Mouse (Mus musculus) myocyte (in vitro differentiated cells): Measurements from ENCODE around the gene Clcnka. TPM values are rescaled to one million over a fixed set of nuclear protein-coding genes. Genes with fewer than 3 reads are reported as not detected.

Experiments
- H3K27me3 ChIP-seq: one replicate; pipeline ENCODE4 v1.6.1; 2011; ENCODE audit not compliant: control insufficient read depth, insufficient read depth, insufficient read length
- H3K36me3 ChIP-seq: one replicate; pipeline ENCODE4 v1.6.1; 2011; ENCODE audit not compliant: control insufficient read depth, insufficient read depth
- H3K4me2 ChIP-seq: one replicate; pipeline ENCODE4 v1.6.1; 2011; ENCODE audit warnings: low read depth, control low read depth
- H3K4me3 ChIP-seq: one replicate; pipeline ENCODE4 v1.5.1; 2011; ENCODE audit warnings: mild to moderate bottlenecking, control low read depth, moderate library complexity
- H3K79me2 ChIP-seq: one replicate; pipeline ENCODE4 v1.6.1; 2011; ENCODE audit not compliant: control insufficient read depth, insufficient read depth
- H3ac ChIP-seq: one replicate; pipeline ENCODE4 v1.6.1; 2011; ENCODE audit not compliant: control insufficient read depth, insufficient read length
- CEBPB ChIP-seq: IDR thresholded peaks from 2 replicates; pipeline ENCODE4 v1.6.1; 2011; ENCODE audit warnings: mild to moderate bottlenecking, moderate library complexity; ENCODE audit not compliant: poor library complexity, insufficient read depth, severe bottlenecking
- E2F4 ChIP-seq: IDR thresholded peaks from one replicate; pipeline ENCODE4 v1.6.1; 2011; ENCODE audit warnings: mild to moderate bottlenecking, control low read depth, moderate library complexity; ENCODE audit not compliant: insufficient read depth
- MAX ChIP-seq: IDR thresholded peaks from one replicate; pipeline ENCODE4 v1.6.1; 2011; ENCODE audit warnings: low read depth, mild to moderate bottlenecking, control low read depth
- MYOD1 ChIP-seq, 3 experiments: IDR thresholded peaks; one replicate each; pipeline ENCODE4 v1.6.1; 2011; ENCODE audit warnings: control low read depth in 2 of 3, low read depth in 2 of 3, mild to moderate bottlenecking in 2 of 3, moderate library complexity in 1 of 3; ENCODE audit not compliant: insufficient read length in 2 of 3, control insufficient read depth in 1 of 3
- MYOG ChIP-seq, 3 experiments: IDR thresholded peaks; one replicate each; pipeline ENCODE4 v1.6.1; 2011; ENCODE audit warnings: control low read depth in 2 of 3, low read depth in 2 of 3, mild to moderate bottlenecking in 2 of 3; ENCODE audit not compliant: insufficient read length in 2 of 3, control insufficient read depth in 1 of 3, insufficient read depth in 1 of 3
- POLR2A ChIP-seq: IDR thresholded peaks from one replicate; pipeline ENCODE4 v1.6.1; 2011; ENCODE audit warnings: low read depth, mild to moderate bottlenecking, control low read depth, moderate library complexity; ENCODE audit not compliant: insufficient read length
- POLR2AphosphoS2 ChIP-seq: IDR thresholded peaks from one replicate; pipeline ENCODE4 v1.6.1; 2011; ENCODE audit warnings: low read depth, control low read depth; ENCODE audit not compliant: insufficient read length
- REST ChIP-seq: IDR thresholded peaks from one replicate; pipeline ENCODE4 v1.6.1; 2011; ENCODE audit warnings: mild to moderate bottlenecking, control low read depth, moderate library complexity; ENCODE audit not compliant: insufficient read depth, insufficient read length
- SRF ChIP-seq: IDR thresholded peaks from one replicate; pipeline ENCODE4 v1.6.1; 2011; ENCODE audit warnings: low read depth; ENCODE audit not compliant: control insufficient read depth, insufficient read length
- TCF12 ChIP-seq: IDR thresholded peaks from one replicate; pipeline ENCODE4 v1.6.1; 2011; ENCODE audit warnings: mild to moderate bottlenecking, control low read depth; ENCODE audit not compliant: poor library complexity, insufficient read depth, severe bottlenecking
- TCF3 ChIP-seq: IDR thresholded peaks from one replicate; pipeline ENCODE4 v1.6.1; 2011; ENCODE audit warnings: low read depth, control low read depth; ENCODE audit not compliant: insufficient read length
- USF1 ChIP-seq: IDR thresholded peaks from one replicate; pipeline ENCODE4 v1.6.1; 2011; ENCODE audit warnings: low read depth, mild to moderate bottlenecking, control low read depth, moderate library complexity
- polyA plus RNA-seq: library from polyadenylated mRNA; unstranded; fragments of >200 nt; fragmentation: generic; extraction: Trizol; gene quantifications from one replicate; pipeline ENCODE4 v1.2.1, GENCODE M21; 2012; ENCODE audit warnings: missing spikeins

Gene Clcnka
- polyA plus RNA-seq, 1 experiment, result 0.85 TPM

DNA sequence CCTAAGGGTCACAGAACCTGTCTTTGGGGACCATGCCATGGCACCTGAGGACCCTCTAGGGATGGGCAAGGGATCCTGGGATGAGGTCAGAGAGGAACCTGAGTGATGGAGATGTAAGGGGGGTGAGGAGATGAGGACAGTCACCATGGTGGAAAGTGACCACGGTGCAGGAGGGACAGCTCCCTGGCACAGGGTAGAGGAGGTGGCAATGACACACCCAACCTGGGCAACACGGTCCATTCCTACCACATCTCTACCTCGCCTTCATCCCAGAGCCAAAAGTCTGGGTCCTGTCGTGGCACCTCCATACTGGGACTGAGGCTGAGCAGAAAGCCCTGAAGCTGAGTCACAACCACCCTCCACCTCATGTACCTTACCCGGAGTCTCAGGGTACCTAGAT, 24.3 kb upstream of the Clcnka start:
- no peak overlapping the region for H3ac ChIP-seq
- peak overlapping the region; percentile 91 for H3K4me2 ChIP-seq
- TF ChIP-seq E2F4 (no peak), REST (no peak), MYOG (IDR thresholded peaks at IDR 0.05; ENCODE audit: control insufficient read depth in 1 of 3, insufficient read depth in 1 of 3, insufficient read length in 2 of 3, low read depth in 2 of 3) (no peak), CEBPB (no peak), POLR2A (peak; percentile 12), MAX (no peak), USF1 (no peak), MYOD1 (IDR thresholded peaks at IDR 0.05; ENCODE audit: control insufficient read depth in 1 of 3, insufficient read length in 2 of 3, low read depth in 2 of 3) (peak in 1 of 3 experiments; percentile 5), POLR2AphosphoS2 (no peak)
- no peaks in the 10 kb centered on the region for H3K79me2 ChIP-seq
- peak overlapping the region; percentile 8 for H3K4me3 ChIP-seq
- no peaks in the 10 kb centered on the region for H3K36me3 ChIP-seq
- H3K27me3 ChIP-seq, result no peaks in the 10 kb centered on the region

DNA sequence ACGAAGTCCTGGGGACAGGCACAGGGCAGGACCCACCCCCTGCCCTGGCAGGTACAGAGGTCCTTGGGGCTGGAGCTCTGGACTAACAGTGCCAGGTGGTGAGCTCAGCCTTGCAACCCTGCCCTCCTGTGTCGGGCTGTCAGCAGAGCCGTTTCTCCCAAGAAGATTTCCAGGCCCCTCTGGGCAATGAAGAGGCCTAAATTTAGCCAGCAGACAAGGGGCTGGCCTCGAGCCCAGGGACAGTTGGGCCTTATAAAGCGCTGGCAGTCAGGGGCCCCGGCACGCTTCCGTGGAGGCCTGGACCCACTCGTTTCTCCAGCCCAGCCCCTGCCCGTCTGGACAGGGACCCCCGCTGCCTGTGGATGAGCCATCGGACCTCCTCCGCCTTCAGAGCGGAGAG, 22.9 kb upstream of the Clcnka start:
- H3K4me3 ChIP-seq, result peak overlapping the region; percentile 8

DNA sequence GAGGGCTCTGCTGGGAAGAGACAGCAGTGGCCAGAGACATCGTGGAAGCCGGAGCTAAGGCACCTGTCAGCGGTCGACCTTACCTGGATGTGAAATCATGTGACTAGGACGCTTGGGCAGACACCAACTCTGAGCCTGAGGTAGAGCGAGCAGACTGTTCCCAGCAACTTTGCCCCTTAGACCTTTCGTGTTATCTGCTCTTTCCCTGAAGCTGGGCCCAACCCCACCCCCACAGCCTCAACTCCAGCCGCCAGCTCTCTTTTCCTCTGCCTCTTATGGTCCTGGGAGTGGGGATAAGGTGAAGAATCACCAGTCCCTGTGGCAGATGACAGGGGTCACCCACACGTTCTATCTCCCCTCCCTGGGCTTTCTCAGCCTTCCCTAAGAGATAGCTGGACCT, 22.4 kb upstream of the Clcnka start:
- Histone ChIP-seq H3K27me3 (no peaks in the 10 kb centered on the region), H3K36me3 (no peaks in the 10 kb centered on the region), H3K79me2 (no peaks in the 10 kb centered on the region), H3K4me2 (no peak overlapping the region), H3ac (no peak overlapping the region), H3K4me3 (no peak overlapping the region)
- TF ChIP-seq TCF12 (no peak), CEBPB (no peak), TCF3 (no peak), POLR2A (no peak), MYOD1 (IDR thresholded peaks at IDR 0.05; ENCODE audit: control insufficient read depth in 1 of 3, insufficient read length in 2 of 3, low read depth in 2 of 3) (no peak), E2F4 (no peak), REST (no peak), USF1 (no peak), MYOG (IDR thresholded peaks at IDR 0.05; ENCODE audit: control insufficient read depth in 1 of 3, insufficient read depth in 1 of 3, insufficient read length in 2 of 3, low read depth in 2 of 3) (no peak), MAX (no peak), POLR2AphosphoS2 (no peak), SRF (no peak)

More for the DNA sequence above, 22.9 kb upstream of the Clcnka start:
- peak overlapping the region; percentile 48 for H3K4me2 ChIP-seq
- no peak overlapping the region for H3ac ChIP-seq
- no peaks in the 10 kb centered on the region for H3K36me3 ChIP-seq
- H3K79me2 ChIP-seq, result no peaks in the 10 kb centered on the region
- H3K27me3 ChIP-seq, result no peaks in the 10 kb centered on the region
- TF ChIP-seq TCF3 (no peak), MYOG (IDR thresholded peaks at IDR 0.05; ENCODE audit: control insufficient read depth in 1 of 3, insufficient read depth in 1 of 3, insufficient read length in 2 of 3, low read depth in 2 of 3) (peak in 1 of 3 experiments; percentile 11), POLR2A (peak; percentile 43), REST (no peak), POLR2AphosphoS2 (peak; percentile 40), MYOD1 (IDR thresholded peaks at IDR 0.05; ENCODE audit: control insufficient read depth in 1 of 3, insufficient read length in 2 of 3, low read depth in 2 of 3) (peak in 2 of 3 experiments; percentile 33 to 76)

DNA sequence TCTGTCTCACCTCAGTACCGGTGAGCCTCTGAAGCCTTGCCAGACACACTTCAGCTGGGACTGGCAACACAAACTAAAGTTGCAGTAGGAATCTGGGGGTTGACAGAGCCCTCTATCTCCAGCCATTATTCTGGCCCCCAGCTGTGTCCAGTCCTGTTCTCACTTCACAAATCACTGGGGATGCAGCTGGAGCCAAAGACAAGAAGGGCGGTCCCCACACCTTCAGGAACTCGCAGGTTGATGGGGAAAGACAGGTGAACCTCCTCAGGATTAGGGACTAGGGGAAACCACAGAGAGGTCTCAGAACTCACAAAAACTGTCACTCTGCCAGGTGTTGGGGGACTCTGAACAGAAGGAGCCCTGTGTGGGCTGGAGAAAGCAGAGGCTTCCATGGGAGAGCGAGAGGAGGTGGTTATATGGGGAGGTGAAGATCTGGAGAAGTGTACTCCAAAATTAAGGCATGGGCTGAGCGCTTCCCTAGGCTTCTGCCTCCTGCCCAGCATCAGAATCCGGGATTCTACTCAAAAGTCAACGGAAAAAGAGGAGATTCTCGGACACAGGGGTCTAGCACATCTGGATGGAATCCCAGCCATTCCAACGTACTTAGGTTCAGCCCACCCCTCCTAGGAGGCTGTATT, 21.8 kb upstream of the Clcnka start, which contains the start of gene Hspb7:
Hspb7 (plus strand) TSS at position 588 of the 638 bp plus-strand sequence.
- Histone ChIP-seq H3K4me3 (peak within 1 kb of the TSS; percentile 8), H3K4me2 (peak within 1 kb of the TSS; percentile 48), H3K79me2 (no peaks in the 10 kb centered on the region), H3K27me3 (no peaks in the 10 kb centered on the region), H3ac (no peak within 1 kb of the TSS), H3K36me3 (no peaks in the 10 kb centered on the region)
- TF ChIP-seq SRF, result no peak
- TF ChIP-seq MYOD1 (IDR thresholded peaks at IDR 0.05; ENCODE audit: control insufficient read depth in 1 of 3, insufficient read length in 2 of 3, low read depth in 2 of 3), result peak in 1 of 3 experiments; percentile 10

DNA sequence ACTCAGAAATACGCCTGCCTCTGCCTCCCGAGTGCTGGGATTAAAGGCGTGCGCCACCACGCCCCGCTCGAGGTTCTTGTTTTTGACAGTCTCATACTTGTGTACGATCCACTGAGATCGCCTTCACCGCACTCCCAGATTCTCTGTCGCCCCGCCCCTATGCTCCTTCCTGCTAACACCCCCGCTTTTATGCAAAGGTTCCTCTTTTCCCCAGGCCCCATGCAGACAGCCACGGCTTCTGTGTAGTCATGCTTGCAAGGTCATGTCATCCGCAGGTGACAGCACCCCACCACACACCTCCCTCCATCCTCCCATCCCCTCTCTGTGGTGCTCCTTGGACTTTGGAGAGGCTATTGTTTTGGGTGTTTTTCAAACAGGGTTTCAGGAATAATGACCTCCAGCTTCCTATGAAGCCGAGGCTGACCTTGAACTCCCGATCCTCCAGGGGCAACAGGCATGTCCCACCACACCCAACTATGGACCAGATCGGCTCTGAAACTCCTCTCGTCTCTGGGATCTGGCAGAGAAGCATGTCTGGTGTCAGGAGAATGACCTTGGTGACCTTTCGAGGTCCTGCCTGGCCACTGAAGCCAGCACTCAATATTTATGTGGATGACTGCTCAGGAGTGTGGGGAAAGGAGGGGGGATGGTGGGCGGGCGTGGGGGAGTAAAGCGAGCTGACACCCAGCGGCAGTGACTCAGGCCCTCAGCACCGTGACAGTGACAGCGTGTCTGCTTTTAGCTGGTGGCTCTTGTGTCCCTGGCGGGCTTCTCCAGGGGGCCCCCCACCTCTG, 21.1 kb upstream of the Clcnka start:
- no peaks in the 10 kb centered on the region for H3K79me2 ChIP-seq
- H3K4me2 ChIP-seq, result peak overlapping the region; percentile 27
- TF ChIP-seq MYOD1 (IDR thresholded peaks at IDR 0.05; ENCODE audit: control insufficient read depth in 1 of 3, insufficient read length in 2 of 3, low read depth in 2 of 3) (peak in 1 of 3 experiments; percentile 6), MYOG (IDR thresholded peaks at IDR 0.05; ENCODE audit: control insufficient read depth in 1 of 3, insufficient read depth in 1 of 3, insufficient read length in 2 of 3, low read depth in 2 of 3) (peak in 1 of 3 experiments; percentile 1), MAX (no peak)
- no peaks in the 10 kb centered on the region for H3K36me3 ChIP-seq
- no peak overlapping the region for H3K4me3 ChIP-seq
- no peaks in the 10 kb centered on the region for H3K27me3 ChIP-seq
- no peak overlapping the region for H3ac ChIP-seq
